Mouse (Mus musculus) limb, embryonic 15.5 days (tissue): ENCODE measurements around the gene Krt17. TPM values are rescaled to one million over a fixed set of nuclear protein-coding genes. Genes with fewer than 3 reads are reported as not detected.
A peak's percentile ranks its signal among the peaks of the same experiment; 100 is the strongest.

Experiments
- ATAC-seq: fragments of 200-750 bp; cut with Nextera tagmentation; 2 replicates; pipeline ENCODE4 v1.8.0; 2017; ENCODE audit warnings: low read depth, moderate TSS enrichment; ENCODE audit not compliant: insufficient number of reproducible peaks, low FRiP score, low TSS enrichment
- H3K27ac ChIP-seq: fragments of 300-500 bp; sonication (generic); 2 replicates; pipeline ENCODE4 v1.5.1; 2015; ENCODE audit warnings: moderate library complexity, mild to moderate bottlenecking, inconsistent platforms
- H3K27me3 ChIP-seq: fragments of 300-500 bp; sonication (generic); 2 replicates; pipeline ENCODE4 v1.6.1; 2015; ENCODE audit warnings: inconsistent platforms
- H3K36me3 ChIP-seq: fragments of 300-500 bp; sonication (generic); 2 replicates; pipeline ENCODE4 v1.6.1; 2015; ENCODE audit warnings: inconsistent platforms
- H3K4me1 ChIP-seq: fragments of 300-500 bp; sonication (generic); 2 replicates; pipeline ENCODE4 v1.6.1; 2015; ENCODE audit warnings: inconsistent platforms
- H3K4me2 ChIP-seq: fragments of 300-500 bp; sonication (generic); 2 replicates; pipeline ENCODE4 v1.6.1; 2015; ENCODE audit warnings: mild to moderate bottlenecking, inconsistent platforms
- H3K4me3 ChIP-seq: fragments of 300-500 bp; sonication (generic); 2 replicates; pipeline ENCODE4 v1.5.1; 2015; ENCODE audit warnings: mild to moderate bottlenecking, inconsistent platforms
- H3K9ac ChIP-seq: fragments of 300-500 bp; sonication (generic); 2 replicates; pipeline ENCODE4 v1.6.1; 2015; ENCODE audit warnings: inconsistent platforms
- H3K9me3 ChIP-seq: fragments of 300-500 bp; sonication (generic); 2 replicates; pipeline ENCODE4 v1.6.1; 2016; ENCODE audit warnings: inconsistent platforms
- WGBS: fragments of 180-500 bp; shearing (Covaris S2); methylation state at CpG from one replicate; pipeline ENCODE4 v1.1.7; 2015; 5-methylcytosine and 5-hydroxymethylcytosine counted together
- polyA plus RNA-seq: library from polyadenylated mRNA; unstranded; fragments of >200 nt; fragmentation: Nextera tagmentation; extraction: Ambion mirVana; gene quantifications from 2 replicates; pipeline ENCODE4 v1.2.1, GENCODE M21; 2015

The Krt17 gene
- polyA plus RNA-seq, 1 experiment from 2014 or later: 267 TPM

- Histone ChIP-seq H3K36me3 (no peaks in the 10 kb centered on the region), H3K27me3 (no peaks in the 10 kb centered on the region), H3K27ac (peak overlapping the region; percentile 58), H3K4me3 (no peak overlapping the region), H3K4me1 (peaks cover 31% of the 10 kb centered on the region), H3K9ac (no peak overlapping the region), H3K9me3 (no peaks in the 10 kb centered on the region), H3K4me2 (no peak overlapping the region)
- ATAC-seq: no peak
- WGBS: 61% methylated on average over 4 of the region's 4 CpGs
Measured at GRCm38 (mm10) chr11:100284988-100285387, 24.2 kb upstream of the Krt17 start.

GRCm38 (mm10) chr11:100282549-100282948 is 21.7 kb upstream of the Krt17 start:
- Histone ChIP-seq H3K4me1 (peaks cover 19% of the 10 kb centered on the region), H3K27ac (no peak overlapping the region), H3K4me3 (no peak overlapping the region), H3K4me2 (no peak overlapping the region), H3K9me3 (no peaks in the 10 kb centered on the region), H3K36me3 (no peaks in the 10 kb centered on the region), H3K27me3 (no peaks in the 10 kb centered on the region), H3K9ac (no peak overlapping the region)
- 23% methylated on average over 10 of the region's 10 CpGs for WGBS
- ATAC-seq: no peak

- no peaks in the 10 kb centered on the region for H3K27me3 ChIP-seq
- no peaks in the 10 kb centered on the region for H3K9me3 ChIP-seq
- no peak overlapping the region for H3K4me3 ChIP-seq
- no peak overlapping the region; the same call in 1 of the 2 replicates for H3K27ac ChIP-seq
- H3K36me3 ChIP-seq: no peaks in the 10 kb centered on the region
- no peak overlapping the region for H3K4me2 ChIP-seq
- ATAC-seq: peak; percentile 7; the same call in 1 of the 2 replicates
- peaks cover 13% of the 10 kb centered on the region for H3K4me1 ChIP-seq
- H3K9ac ChIP-seq: no peak overlapping the region
- 18% methylated on average over 11 of the region's 11 CpGs for WGBS
Measured at GRCm38 (mm10) chr11:100281596-100282544, 21.0 kb upstream of the Krt17 start.

- WGBS: 47% methylated on average over 5 of the region's 5 CpGs
- ATAC-seq: no peak
- Histone ChIP-seq H3K9ac (no peak overlapping the region), H3K4me3 (no peak overlapping the region), H3K27ac (no peak overlapping the region), H3K4me2 (no peak overlapping the region), H3K4me1 (peaks cover 11% of the 10 kb centered on the region; the same call in 1 of the 2 replicates), H3K36me3 (no peaks in the 10 kb centered on the region), H3K9me3 (no peaks in the 10 kb centered on the region), H3K27me3 (no peaks in the 10 kb centered on the region)
Measured at GRCm38 (mm10) chr11:100278759-100279158, 17.9 kb upstream of the Krt17 start.

GRCm38 (mm10) chr11:100277726-100278480 is 17.1 kb upstream of the Krt17 start:
- Histone ChIP-seq H3K4me3 (no peak overlapping the region), H3K27me3 (no peaks in the 10 kb centered on the region), H3K4me1 (peaks cover 12% of the 10 kb centered on the region; the same call in 1 of the 2 replicates), H3K4me2 (no peak overlapping the region), H3K9ac (no peak overlapping the region), H3K36me3 (no peaks in the 10 kb centered on the region), H3K9me3 (no peaks in the 10 kb centered on the region), H3K27ac (no peak overlapping the region)
- no peak for ATAC-seq
- WGBS: 68% methylated on average over 15 of the region's 15 CpGs

GRCm38 (mm10) chr11:100275466-100275865 is 14.6 kb upstream of the Krt17 start:
- ATAC-seq: no peak
- no peaks in the 10 kb centered on the region for H3K36me3 ChIP-seq
- WGBS: 61% methylated on average over 5 of the region's 5 CpGs
- H3K4me1 ChIP-seq: 0 out of 2 replicates have a peak, but pooled peaks cover 7% of the 10 kb centered on the region
- no peaks in the 10 kb centered on the region for H3K27me3 ChIP-seq
- no peaks in the 10 kb centered on the region for H3K9me3 ChIP-seq
- no peak overlapping the region for H3K9ac ChIP-seq
- H3K4me3 ChIP-seq: no peak overlapping the region
- no peak overlapping the region for H3K27ac ChIP-seq
- no peak overlapping the region for H3K4me2 ChIP-seq

- H3K4me2 ChIP-seq: no peak overlapping the region
- H3K27ac ChIP-seq: no peak overlapping the region
- no peak overlapping the region for H3K4me3 ChIP-seq
- 74% methylated on average over 7 of the region's 7 CpGs for WGBS
- no peak for ATAC-seq
- H3K36me3 ChIP-seq: no peaks in the 10 kb centered on the region
- H3K4me1 ChIP-seq: 0 out of 2 replicates have a peak, but pooled peaks cover 7% of the 10 kb centered on the region
- no peaks in the 10 kb centered on the region for H3K9me3 ChIP-seq
- no peak overlapping the region for H3K9ac ChIP-seq
- no peaks in the 10 kb centered on the region for H3K27me3 ChIP-seq
Measured at GRCm38 (mm10) chr11:100274719-100275118, 13.9 kb upstream of the Krt17 start.

- ATAC-seq: no peak
- Histone ChIP-seq H3K9ac (no peak overlapping the region), H3K27ac (no peak overlapping the region), H3K36me3 (no peaks in the 10 kb centered on the region), H3K9me3 (no peaks in the 10 kb centered on the region), H3K4me3 (no peak overlapping the region), H3K4me2 (no peak overlapping the region), H3K27me3 (no peaks in the 10 kb centered on the region), H3K4me1 (0 out of 2 replicates have a peak, but pooled peaks cover 7% of the 10 kb centered on the region)
- 85% methylated on average over 1 of the region's 1 CpGs for WGBS
Measured at GRCm38 (mm10) chr11:100271878-100272277, 11.0 kb upstream of the Krt17 start.

- no peaks in the 10 kb centered on the region for H3K27me3 ChIP-seq
- no peak within 1 kb of the TSS for H3K9ac ChIP-seq
- H3K36me3 ChIP-seq: no peaks in the 10 kb centered on the region
- 0 out of 2 replicates have a peak, but pooled peaks cover 7% of the 10 kb centered on the region for H3K4me1 ChIP-seq
- H3K4me2 ChIP-seq: no peak within 1 kb of the TSS
- 74% methylated on average over 7 of the region's 7 CpGs for WGBS
- ATAC-seq: no peak
- no peaks in the 10 kb centered on the region for H3K9me3 ChIP-seq
- no peak within 1 kb of the TSS for H3K4me3 ChIP-seq
- H3K27ac ChIP-seq: no peak within 1 kb of the TSS
Measured at GRCm38 (mm10) chr11:100269821-100270332, 9.0 kb upstream of the Krt17 start, which contains the start of gene Krt42. Krt42 (minus strand) TSS chr11:100269871.

- 0 out of 2 replicates have a peak, but pooled peaks have one; percentile 30 for ATAC-seq
- no peaks in the 10 kb centered on the region for H3K9me3 ChIP-seq
- peaks cover 24% of the 10 kb centered on the region for H3K4me1 ChIP-seq
- WGBS: 16% methylated on average over 13 of the region's 13 CpGs
- H3K4me3 ChIP-seq: no peak overlapping the region
- 0 out of 2 replicates have a peak overlapping the region, but pooled peaks have one; percentile 44 for H3K27ac ChIP-seq
- H3K27me3 ChIP-seq: no peaks in the 10 kb centered on the region
- no peak overlapping the region for H3K4me2 ChIP-seq
- no peaks in the 10 kb centered on the region for H3K36me3 ChIP-seq
- H3K9ac ChIP-seq: no peak overlapping the region
Measured at GRCm38 (mm10) chr11:100262058-100262980, 1.5 kb upstream of the Krt17 start.

GRCm38 (mm10) chr11:100261235-100261605 is 391 bp upstream of the Krt17 start:
- 79% methylated on average over 9 of the region's 9 CpGs for WGBS
- Histone ChIP-seq H3K4me3 (no peak overlapping the region), H3K9me3 (no peaks in the 10 kb centered on the region), H3K27me3 (no peaks in the 10 kb centered on the region), H3K36me3 (no peaks in the 10 kb centered on the region), H3K27ac (0 out of 2 replicates have a peak overlapping the region, but pooled peaks have one; percentile 44), H3K4me2 (no peak overlapping the region), H3K9ac (no peak overlapping the region), H3K4me1 (peaks cover 24% of the 10 kb centered on the region)
- ATAC-seq: no peak
